Mouse (Mus musculus) adrenal gland (tissue): ENCODE data around the gene Rpl11.

Experiments used
- intact Hi-C: fragments of 180-260 bp; cut with DNase I; formaldehyde crosslinking; loops from one replicate; pipeline ENCODE4 v1.15.1; 2025

Gene Rpl11

DNA sequence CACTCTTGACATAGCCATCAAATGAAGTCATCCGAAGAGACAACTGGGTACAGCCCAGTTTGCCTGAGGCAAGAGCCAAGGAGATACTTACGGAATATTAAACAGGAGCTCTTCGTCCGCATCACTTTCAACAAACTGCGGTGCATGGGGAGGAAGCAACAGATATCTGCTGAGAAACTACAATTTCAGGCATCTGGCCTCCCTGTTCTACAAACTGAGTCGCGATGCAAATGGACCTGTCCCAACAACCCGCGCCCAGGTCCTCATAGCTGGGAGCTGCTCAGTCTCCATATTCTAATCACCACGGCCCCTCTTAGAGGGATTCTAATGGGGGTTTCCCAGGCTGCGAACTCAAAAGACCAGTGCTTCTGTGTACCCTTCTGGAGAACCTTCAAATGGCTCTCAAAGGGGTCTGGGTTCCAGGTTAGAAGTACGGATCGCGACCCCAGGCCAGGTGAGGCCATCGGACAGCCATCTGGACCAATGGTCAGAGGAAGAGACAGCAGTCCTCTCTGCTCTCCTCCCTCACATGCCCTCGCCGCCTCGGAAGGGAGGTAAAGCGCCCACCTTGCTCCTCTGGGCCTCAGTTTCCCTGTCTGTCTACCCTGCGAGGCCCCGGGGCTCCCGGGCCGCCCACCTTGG, 66.8 kb downstream of the Rpl11 start:
- intact Hi-C loops = loop anchor here (10.0 kb wide), 1 partner anchor 298 kb away; the partner anchor contains the start of gene Zfp46

DNA sequence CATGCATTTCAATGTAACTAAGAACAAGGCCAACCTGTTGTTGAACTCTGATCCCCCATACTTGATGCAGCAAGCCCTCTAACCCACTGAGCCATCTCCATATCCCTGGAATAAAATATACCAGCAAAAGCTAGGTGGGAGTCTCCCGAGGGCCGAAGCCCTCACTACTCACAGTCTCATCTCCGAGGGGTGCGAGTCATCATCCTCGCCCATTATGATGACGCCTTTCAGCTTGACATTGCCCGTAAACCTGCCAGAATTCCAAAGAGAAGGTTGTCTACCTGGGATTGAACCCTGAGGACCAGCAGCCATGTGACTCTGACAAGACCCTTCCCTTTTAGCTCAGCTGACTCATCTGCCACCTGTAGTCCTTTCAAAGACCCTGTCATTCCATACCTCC, 67.5 kb downstream of the Rpl11 start:
- intact Hi-C loops = loop anchor here (10.0 kb wide), 1 partner anchor 299 kb away; the partner anchor contains the start of gene Zfp46

DNA sequence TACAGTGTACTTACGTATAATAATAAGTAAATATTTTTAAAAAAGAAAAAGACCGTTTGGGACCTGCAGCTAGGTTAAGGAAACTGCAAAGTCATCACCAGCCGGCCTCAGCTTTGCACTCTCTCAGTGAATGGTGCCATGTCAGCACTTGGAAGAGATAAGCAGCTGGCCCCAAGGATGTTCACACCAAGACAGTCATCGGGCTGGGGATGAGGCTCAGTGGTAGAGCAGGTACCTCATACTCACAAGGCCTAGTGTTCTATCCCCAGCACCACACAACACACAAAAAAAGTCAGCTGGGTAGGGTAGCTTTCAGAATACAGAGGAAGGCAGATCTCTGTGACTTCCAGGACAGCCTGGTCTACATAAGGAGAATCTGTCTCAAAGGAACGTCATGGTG, 68.0 kb downstream of the Rpl11 start:
- intact Hi-C loops = loop anchor here (10.0 kb wide), 1 partner anchor 300 kb away; the partner anchor contains the start of gene Zfp46

DNA sequence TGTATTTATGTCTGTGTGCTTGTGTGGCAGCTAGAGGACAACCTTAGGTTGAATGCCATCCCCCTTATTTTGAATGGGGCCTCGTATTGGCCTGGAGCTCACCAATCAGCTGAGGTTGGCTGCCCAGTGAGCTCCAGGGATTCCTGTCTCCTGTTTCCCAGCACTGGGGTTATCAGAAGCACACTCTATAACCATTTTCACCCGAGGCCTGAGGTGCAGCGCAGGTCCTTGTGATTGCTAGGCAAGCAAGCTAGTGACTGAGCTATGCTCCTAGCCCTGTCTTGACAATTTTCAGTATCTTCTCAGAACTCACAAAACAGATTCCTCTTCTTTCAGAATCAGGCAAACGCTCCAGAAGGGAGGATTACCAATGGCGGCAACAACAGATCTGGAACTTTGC, 68.7 kb downstream of the Rpl11 start:
- intact Hi-C loops = loop anchor here (10.0 kb wide), 1 partner anchor 300 kb away; the partner anchor contains the start of gene Zfp46

DNA sequence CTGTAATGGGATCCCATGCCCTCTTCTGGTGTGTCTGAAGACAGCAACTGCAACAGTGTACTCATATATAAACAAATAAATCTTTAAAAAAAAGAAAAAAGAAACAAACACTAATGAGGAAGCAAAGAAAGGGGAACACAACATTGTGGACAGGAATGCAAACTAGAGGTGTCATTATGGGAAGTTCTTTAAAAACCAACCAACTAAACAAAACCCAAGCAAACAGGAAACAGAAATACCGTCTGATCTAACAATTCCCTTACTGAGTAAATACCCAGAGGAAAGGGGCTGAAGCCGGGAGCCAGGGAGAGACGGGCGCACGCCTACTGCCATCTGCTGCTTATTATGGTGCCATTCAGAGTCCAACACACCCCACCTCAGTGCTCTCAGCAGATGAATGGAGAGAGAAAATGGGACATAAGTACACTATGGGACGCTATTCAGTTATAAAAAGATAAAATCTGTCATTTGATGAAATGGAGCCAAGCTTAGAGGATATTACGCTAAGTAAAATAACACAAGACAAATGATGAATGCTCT, 71.6 kb downstream of the Rpl11 start:
- intact Hi-C loops = loop anchor here (10.0 kb wide), 1 partner anchor 303 kb away; the partner anchor contains the start of gene Zfp46

DNA sequence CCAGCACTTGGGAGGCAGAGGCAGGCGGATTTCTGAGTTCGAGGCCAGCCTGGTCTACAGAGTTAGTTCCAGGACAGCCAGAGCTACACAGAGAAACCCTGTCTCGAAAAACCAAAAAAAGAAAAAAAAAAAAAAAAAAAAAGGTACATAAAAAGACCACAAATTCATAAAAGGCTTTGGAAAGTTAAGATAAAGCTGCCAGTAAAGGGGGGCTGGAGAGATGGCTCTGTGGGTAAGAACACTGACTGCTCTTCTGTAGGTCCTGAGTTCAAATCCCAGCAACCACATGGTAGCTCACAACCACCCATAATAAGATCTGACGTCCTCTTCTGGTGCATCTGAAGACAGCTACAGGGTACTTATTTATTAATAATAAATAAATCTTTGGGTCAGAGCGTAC, 73.0 kb downstream of the Rpl11 start:
- intact Hi-C loops = loop anchor here (10.0 kb wide), 1 partner anchor 305 kb away; the partner anchor contains the start of gene Zfp46
